Mouse (Mus musculus) frontal cortex, postnatal 36 days (tissue): ENCODE results near the gene Jmy.
"Not testable (repeated sequence)": the region's sequence is repeated elsewhere in the genome, so short reads cannot be mapped to it uniquely, and the experiment has no call there.

Experiments used
- DNase-seq, 2 experiments: peaks; one replicate each; pipeline ENCODE4 v3.0.0; 2022; ENCODE audit warnings: low spot score in 2 of 2

Gene Jmy

DNA sequence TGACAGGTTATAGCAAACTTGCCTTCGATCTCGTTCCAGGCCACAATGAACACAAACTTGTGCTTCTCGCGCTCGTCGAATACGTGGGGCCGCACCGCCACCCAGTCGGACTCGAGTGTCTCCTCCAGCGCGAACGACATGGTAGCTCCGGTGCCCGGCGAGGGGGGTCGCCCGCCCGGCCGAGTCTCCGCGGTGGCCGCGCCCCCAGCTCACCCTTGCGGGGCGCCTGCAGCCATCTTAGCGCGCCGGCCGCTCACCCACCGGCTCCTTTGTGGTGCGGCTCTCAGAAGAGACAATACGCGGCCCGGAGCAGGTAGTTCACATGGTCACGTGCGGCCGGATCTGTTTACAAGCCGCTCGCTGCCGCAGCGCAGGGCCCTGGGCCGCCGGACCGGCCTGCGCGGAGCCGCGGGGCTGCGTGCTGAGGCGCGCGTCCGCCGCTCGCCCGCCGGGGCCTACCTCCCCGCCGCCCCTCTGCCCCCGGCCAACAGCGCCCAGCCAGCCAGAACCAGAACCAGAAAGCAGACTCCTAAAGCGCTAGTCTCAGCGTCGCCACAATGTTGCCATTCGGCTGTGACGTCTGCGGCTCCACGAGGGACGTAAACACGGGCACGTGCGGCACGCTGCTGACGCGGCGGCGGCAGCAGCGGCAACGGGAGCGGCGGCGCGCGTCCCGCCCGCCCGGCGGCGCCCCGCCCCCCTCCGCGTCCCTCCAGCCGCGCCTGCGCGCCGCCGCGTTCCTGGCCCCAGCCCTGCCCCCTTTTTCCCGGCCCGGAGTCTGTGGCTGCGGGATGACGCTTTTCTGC, at the start of gene Jmy:
Gene Jmy (minus strand): TSS at position 642 of the 806 bp plus-strand sequence.
- DNase-seq: peak; percentile 86

DNA sequence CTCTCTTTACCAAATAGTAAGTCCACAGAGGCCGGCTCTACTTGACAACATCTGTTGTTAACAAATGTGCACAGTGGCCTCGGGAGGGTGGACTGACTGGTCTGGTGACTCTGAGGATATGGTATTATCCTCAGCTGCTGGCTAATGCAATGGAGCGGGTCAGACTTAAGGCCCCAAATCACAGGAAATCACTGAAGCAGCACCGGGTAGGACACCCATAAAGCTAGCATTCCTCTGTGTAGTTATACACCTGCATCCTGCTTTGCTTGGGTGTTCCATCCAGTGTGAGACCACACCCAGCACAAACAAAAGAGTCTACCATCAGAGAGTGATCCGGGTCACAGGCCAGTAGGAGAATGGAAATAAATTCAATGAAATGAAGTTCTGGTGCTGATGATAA, 48.0 kb upstream of the Jmy start:
- DNase-seq: no peak

GRCm38 (mm10) chr13:93546011-93546410, 46.4 kb upstream of the Jmy start:
- DNase-seq: no peak

GRCm38 (mm10) chr13:93544274-93544673, 44.7 kb upstream of the Jmy start:
- no peak for DNase-seq

- DNase-seq: no peak
These were observed 39.7 kb upstream of the Jmy start for GRCm38 (mm10) chr13:93539311-93539710.

GRCm38 (mm10) chr13:93518753-93519319, 19.2 kb upstream of the Jmy start:
- no peak for DNase-seq

GRCm38 (mm10) chr13:93517223-93517622, 17.6 kb upstream of the Jmy start:
- DNase-seq: no peak

GRCm38 (mm10) chr13:93514000-93514795, 14.6 kb upstream of the Jmy start:
- no peak for DNase-seq

GRCm38 (mm10) chr13:93510447-93511180, 11.0 kb upstream of the Jmy start:
- DNase-seq: peak in 1 of 2 experiments; percentile 33

DNA sequence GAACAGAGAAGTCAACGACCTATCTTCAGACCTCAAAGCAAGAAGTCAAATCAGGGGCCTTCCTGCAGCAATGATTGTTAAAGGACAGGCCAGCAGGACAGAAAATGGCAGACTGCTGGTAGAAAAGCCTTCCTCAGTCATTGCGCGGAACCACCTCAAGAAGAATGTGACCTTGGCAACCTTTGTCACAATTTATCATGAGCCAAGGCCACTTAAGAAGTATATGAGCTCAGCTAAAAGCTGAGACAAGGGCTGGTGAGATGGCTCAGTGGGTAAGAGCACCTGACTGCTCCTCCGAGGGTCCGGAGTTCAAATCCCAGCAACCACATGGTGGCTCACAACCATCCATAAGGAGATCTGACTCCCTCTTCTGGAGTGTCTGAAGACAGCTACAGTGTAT, 7.3 kb upstream of the Jmy start:
- DNase-seq: not testable (repeated sequence)

GRCm38 (mm10) chr13:93501724-93502123, 2.1 kb upstream of the Jmy start:
- no peak for DNase-seq

DNA sequence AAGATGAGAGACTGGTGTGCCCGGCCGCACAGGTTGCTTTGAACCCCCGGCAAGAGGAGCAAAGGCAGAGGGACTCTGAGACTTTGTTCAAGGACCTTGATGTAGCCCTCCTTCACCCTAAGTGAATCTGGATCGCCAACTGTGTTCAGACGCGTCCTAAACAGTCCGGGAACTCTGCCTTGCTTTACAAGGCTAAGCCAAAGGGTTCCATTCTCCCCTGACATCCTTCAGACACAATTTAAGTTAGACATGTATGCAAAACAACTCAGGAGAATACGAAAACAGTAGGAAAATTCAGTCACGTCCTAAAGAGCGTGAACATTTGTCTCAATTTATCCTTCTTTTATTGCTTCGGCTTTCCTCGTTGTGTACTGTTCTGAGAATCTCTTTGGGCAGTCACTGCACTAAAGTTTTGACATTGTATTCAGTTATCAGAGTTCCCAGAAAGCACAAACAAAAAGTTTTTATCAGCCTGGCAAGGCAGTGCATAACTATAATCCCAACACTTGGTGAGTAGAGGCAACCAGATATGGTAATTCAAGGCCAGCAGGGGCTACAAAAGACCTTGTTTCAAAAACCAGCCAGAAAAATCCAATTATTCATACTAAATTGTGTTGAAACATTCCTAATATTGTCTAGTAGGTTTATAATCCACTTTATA, 495 bp upstream of the Jmy start:
- DNase-seq: no peak

DNA sequence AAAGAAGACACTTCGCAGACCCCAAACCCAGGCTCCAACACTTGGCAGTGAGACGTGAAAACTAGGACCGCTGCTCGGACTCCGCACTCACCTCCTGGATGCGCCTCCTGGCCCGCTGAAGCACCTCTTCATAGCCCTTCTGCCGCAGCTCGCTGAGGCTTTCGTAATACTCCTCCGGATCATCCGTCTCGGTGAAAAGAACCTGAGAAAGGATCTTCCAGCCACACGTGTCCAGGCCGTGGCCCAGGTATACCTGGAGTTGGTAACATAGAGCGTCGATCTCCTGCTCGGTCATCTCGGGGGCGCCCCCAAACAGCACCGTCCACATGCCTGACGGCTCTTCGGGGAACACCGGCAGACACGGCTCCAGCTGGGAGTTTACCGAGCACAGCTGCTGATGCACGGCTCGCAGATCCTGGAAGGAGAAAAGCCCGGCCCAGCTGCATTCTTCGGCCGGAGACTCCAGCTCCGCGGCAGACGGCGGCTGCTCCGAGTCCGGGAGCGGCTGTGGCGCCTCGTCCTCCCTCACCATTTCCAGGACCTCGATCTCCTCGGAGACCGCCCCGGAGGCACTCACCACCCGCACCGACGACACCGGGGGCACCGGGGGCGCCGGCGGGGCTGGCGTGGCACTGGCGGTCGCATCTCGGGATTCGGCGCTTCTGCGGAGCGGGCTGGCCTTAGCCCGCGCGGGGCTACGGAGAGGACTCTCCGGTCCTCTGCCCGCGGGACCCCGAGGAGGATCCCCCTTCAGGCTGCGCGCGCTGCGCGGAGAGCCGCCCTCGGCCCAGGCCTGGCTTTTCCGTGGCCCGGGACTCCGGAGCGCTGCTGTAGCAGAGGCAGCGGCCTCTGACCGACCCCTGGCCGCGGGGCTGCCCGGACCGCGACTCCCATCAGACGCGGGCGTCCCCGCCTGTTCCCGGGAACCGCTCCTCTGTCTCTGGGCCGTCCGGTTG, 1.1 kb downstream of the Jmy start:
- peak; percentile 19 to 43 for DNase-seq

DNA sequence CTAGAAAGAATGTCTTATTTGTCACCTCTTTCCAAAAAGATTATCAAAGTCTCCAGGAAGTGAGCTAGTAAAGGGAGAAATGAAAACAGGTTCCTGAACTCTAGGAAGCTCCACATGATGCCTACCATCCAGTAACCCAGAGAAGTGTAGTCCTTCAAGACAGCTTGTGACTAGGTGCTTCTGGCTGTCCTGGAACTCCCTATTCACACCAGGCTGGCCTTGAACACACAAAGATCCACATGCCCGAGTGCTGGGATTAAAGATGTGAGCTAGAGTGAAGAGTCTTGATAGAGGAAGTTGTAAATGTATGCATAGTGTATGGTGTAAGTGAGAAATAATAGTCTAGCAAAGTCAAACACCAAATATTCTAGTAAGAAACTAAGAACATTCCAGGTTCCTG, 2.6 kb downstream of the Jmy start:
- no peak for DNase-seq

DNA sequence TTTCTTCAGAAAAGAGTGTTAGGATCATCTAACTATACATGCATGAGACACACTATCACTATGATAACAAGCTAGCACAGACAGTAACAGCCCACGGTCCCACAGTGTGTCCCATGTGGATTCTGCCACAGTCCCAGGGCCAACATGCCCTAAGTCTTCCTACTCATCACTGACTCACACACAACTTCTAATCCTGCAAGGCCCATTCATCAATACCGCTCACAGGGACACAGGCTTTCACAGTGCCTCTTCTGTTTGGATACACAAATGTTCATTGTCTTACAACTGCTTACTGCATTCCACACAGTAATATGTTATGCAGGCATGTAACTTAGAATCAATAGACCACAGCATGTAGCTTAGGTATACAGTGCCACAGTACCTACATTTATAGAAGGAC, 11.1 kb downstream of the Jmy start:
- no peak for DNase-seq

DNA sequence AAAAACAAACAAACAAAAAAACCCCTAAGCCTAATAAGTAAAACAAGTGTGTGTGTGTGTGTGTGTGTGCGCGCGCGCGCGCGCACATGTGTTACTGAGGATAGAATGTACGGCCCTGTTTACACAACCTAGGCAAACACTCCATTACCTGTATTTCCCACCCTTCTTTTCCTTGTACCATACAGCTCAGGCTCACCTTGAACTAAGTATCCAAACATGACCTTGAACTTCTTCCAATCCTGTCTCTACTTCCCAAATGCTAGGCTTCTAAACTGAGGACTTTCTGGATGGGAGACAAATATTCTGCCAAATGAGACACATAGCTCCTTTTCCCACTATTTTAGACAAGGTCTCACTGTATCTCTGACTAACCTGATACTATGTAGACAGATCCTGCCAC, 11.9 kb downstream of the Jmy start:
- no peak for DNase-seq

DNA sequence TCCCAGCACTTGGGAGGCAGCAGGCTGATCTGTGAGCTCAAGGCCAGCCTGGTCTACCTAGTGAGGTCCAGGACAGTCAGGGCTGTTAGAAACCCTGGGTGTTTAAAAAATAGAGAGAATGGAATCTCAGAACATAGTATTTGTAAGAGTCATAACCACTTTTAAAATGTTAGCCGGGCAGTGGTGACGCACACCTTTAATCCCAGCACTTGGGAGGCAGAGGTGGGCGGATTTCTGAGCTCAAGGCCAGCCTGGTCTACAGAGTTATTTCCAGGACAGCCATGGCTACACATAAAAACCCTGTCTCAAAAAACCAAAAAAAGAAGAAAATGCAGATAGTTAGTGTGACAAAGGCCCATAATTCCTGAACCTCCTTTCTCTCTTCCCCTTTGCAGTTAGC, 15.3 kb downstream of the Jmy start:
- no peak for DNase-seq

GRCm38 (mm10) chr13:93481110-93481509, 18.5 kb downstream of the Jmy start:
- DNase-seq: no peak

DNA sequence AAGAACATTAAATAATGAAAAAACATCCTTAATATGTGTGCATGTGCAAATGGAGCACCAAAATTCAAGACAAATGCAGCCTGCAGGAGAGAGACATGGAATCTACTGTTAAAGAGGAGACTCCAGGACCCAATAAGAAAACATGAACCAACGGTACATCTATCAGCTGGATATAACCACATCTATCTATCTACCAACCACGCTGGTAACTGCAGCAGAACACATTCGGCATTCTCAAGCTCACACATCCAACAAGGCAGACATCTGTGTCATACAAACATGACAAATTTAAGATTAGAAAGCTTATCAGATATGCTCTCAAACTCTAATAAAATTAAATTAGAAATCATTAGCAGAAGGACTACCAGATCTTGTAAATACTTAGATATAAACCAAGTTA, 21.3 kb downstream of the Jmy start:
- DNase-seq: no peak

GRCm38 (mm10) chr13:93468355-93468754, 31.3 kb downstream of the Jmy start:
- no peak for DNase-seq
